Mouse (Mus musculus): ENCODE results near the gene Acadm. TPM values are rescaled to one million over a fixed set of nuclear protein-coding genes. Genes with fewer than 3 reads are reported as not detected.

Gene Acadm
- polyA plus RNA-seq, 1 experiment from 2014 or later: 56.5 TPM

DNA sequence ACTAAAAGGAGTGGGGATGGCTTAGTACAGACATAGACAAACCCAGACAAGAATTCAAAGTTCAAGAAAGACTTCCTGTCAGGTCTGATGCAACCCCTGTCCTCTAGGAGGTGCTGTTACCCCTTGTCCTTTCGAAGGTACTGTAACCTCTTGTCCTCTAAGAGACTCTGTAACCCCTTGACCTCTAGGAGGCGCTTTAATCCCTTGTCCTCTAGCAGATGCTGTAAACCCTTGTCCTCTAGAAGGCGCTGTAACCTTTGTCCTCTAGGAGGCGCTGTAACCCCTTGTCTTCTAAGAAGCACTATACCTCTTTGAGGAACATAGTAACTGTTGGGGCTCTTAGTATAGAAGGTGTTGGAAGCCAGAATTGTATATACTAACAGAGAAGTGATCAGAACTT, 24.1 kb upstream of the Acadm start:
- H3K27me3 ChIP-seq (ENCODE audit: control insufficient read depth, insufficient read depth, low read length): no peaks in the 10 kb centered on the region
- no peak overlapping the region for H3K4me3 ChIP-seq (ENCODE audit: low read depth, low read length)
- H3K9me3 ChIP-seq (ENCODE audit: control insufficient read depth, low read length): no peaks in the 10 kb centered on the region
- H3K27ac ChIP-seq (ENCODE audit: low read depth, low read length): no peak overlapping the region
- ATAC-seq (ENCODE audit: low read depth): no peak
- H3K36me3 ChIP-seq (ENCODE audit: control insufficient read depth, insufficient read depth, low read length): no peaks in the 10 kb centered on the region
- no peak overlapping the region for H3K9ac ChIP-seq (replicated peaks; ENCODE audit: low read depth, low read length)
- H3K4me1 ChIP-seq (ENCODE audit: control insufficient read depth, insufficient read depth, low read length): no peaks in the 10 kb centered on the region
- no peak overlapping the region for H3K4me2 ChIP-seq (ENCODE audit: low read depth, low read length)
- WGBS: 40% methylated on average over 4 of the region's 4 CpGs

- Histone ChIP-seq H3K9ac (replicated peaks; ENCODE audit: low read depth, low read length) (no peak overlapping the region), H3K4me1 (ENCODE audit: control insufficient read depth, insufficient read depth, low read length) (no peaks in the 10 kb centered on the region), H3K9me3 (ENCODE audit: control insufficient read depth, low read length) (no peaks in the 10 kb centered on the region), H3K36me3 (ENCODE audit: control insufficient read depth, insufficient read depth, low read length) (no peaks in the 10 kb centered on the region), H3K27me3 (ENCODE audit: control insufficient read depth, insufficient read depth, low read length) (no peaks in the 10 kb centered on the region), H3K27ac (ENCODE audit: low read depth, low read length) (no peak overlapping the region), H3K4me2 (ENCODE audit: low read depth, low read length) (no peak overlapping the region), H3K4me3 (ENCODE audit: low read depth, low read length) (no peak overlapping the region)
- ATAC-seq (ENCODE audit: low read depth): no peak
- 86% methylated on average over 5 of the region's 5 CpGs for WGBS
These were observed 23.0 kb upstream of the Acadm start for GRCm38 (mm10) chr3:153967447-153967846.

DNA sequence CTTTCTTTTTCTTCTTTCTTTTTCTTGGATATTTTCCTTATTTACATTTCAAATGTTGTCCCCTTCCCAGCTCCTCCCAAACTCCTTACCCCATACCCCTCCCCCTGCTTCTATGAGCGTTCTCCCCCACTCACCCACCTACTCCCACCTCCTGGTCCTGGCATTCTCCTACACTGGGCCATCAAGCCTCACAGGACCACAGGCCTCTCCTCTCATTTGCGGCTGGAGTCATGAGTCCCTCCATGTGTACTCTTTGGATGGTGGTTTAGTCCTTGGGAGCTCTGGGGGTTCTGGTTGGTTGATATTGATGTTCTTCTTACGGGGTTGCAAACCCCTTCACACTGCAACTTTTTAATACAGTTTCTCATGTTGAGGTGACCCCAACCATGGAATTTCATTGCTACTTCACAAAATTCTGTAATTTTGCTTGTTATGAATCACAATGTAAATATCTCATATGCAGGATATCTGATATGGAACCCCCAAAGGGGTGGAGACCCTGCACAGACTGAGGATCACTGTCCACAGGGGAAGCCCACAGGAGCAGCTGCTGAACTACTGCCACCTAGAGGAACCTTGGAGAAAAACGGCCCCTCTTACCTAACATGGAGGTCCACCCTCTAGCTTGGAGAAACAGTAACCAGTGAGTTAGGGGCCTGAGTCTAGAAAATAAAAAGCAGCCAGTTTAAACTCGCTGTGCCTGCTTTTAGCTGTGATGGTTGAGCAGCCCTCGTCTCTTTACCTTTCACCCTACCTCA, 17.4 kb upstream of the Acadm start:
- H3K4me3 ChIP-seq (ENCODE audit: low read depth, low read length): no peak overlapping the region
- no peak overlapping the region for H3K27ac ChIP-seq (ENCODE audit: low read depth, low read length)
- ATAC-seq (ENCODE audit: low read depth): no peak
- no peaks in the 10 kb centered on the region for H3K36me3 ChIP-seq (ENCODE audit: control insufficient read depth, insufficient read depth, low read length)
- no peaks in the 10 kb centered on the region; the same call in 1 of the 2 replicates for H3K4me1 ChIP-seq (ENCODE audit: control insufficient read depth, insufficient read depth, low read length)
- H3K27me3 ChIP-seq (ENCODE audit: control insufficient read depth, insufficient read depth, low read length): no peaks in the 10 kb centered on the region
- H3K4me2 ChIP-seq (ENCODE audit: low read depth, low read length): no peak overlapping the region
- no peak overlapping the region for H3K9ac ChIP-seq (replicated peaks; ENCODE audit: low read depth, low read length)
- no peaks in the 10 kb centered on the region for H3K9me3 ChIP-seq (ENCODE audit: control insufficient read depth, low read length)
- WGBS: 75% methylated on average over 6 of the region's 6 CpGs

DNA sequence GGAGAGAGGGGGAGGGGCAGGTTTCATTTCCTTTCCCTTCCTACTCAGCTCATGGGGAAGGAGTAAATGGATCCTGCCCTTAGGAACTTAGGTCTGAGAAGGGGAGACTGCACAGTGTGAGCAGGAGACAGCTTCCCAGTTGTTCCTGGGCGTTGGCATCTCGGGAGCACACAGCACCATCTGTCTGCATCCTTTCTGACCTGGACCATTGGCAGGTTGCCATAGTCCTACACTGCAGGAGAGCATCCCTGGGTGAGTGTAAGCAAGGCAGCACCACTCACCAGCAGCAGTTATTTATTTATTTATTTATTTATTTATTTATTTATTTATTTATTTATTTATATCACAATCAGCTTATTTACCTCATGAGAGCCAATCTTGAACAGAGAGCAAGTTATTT, 16.5 kb upstream of the Acadm start:
- 0 out of 2 replicates have a peak, but pooled peaks have one; percentile 25 for ATAC-seq (ENCODE audit: low read depth)
- no peaks in the 10 kb centered on the region; the same call in 1 of the 2 replicates for H3K4me1 ChIP-seq (ENCODE audit: control insufficient read depth, insufficient read depth, low read length)
- H3K9me3 ChIP-seq (ENCODE audit: control insufficient read depth, low read length): no peaks in the 10 kb centered on the region
- 44% methylated on average over 2 of the region's 2 CpGs for WGBS
- no peak overlapping the region for H3K27ac ChIP-seq (ENCODE audit: low read depth, low read length)
- H3K9ac ChIP-seq (replicated peaks; ENCODE audit: low read depth, low read length): no peak overlapping the region
- no peaks in the 10 kb centered on the region for H3K27me3 ChIP-seq (ENCODE audit: control insufficient read depth, insufficient read depth, low read length)
- H3K36me3 ChIP-seq (ENCODE audit: control insufficient read depth, insufficient read depth, low read length): no peaks in the 10 kb centered on the region
- H3K4me2 ChIP-seq (ENCODE audit: low read depth, low read length): no peak overlapping the region
- H3K4me3 ChIP-seq (ENCODE audit: low read depth, low read length): no peak overlapping the region

- Histone ChIP-seq H3K4me3 (ENCODE audit: low read depth, low read length) (no peak overlapping the region), H3K9me3 (ENCODE audit: control insufficient read depth, low read length) (no peaks in the 10 kb centered on the region), H3K27me3 (ENCODE audit: control insufficient read depth, insufficient read depth, low read length) (no peaks in the 10 kb centered on the region), H3K4me1 (ENCODE audit: control insufficient read depth, insufficient read depth, low read length) (no peaks in the 10 kb centered on the region; the same call in 1 of the 2 replicates), H3K9ac (replicated peaks; ENCODE audit: low read depth, low read length) (no peak overlapping the region), H3K36me3 (ENCODE audit: control insufficient read depth, insufficient read depth, low read length) (no peaks in the 10 kb centered on the region), H3K4me2 (ENCODE audit: low read depth, low read length) (no peak overlapping the region), H3K27ac (ENCODE audit: low read depth, low read length) (no peak overlapping the region)
- 68% methylated on average over 9 of the region's 9 CpGs for WGBS
- ATAC-seq (ENCODE audit: low read depth): peak; percentile 65
These were observed 15.3 kb upstream of the Acadm start for GRCm38 (mm10) chr3:153959731-153960207.

- H3K27me3 ChIP-seq (ENCODE audit: control insufficient read depth, insufficient read depth, low read length): no peaks in the 10 kb centered on the region
- 95% methylated on average over 1 of the region's 1 CpGs for WGBS
- H3K4me3 ChIP-seq (ENCODE audit: low read depth, low read length): no peak overlapping the region
- no peak overlapping the region for H3K27ac ChIP-seq (ENCODE audit: low read depth, low read length)
- no peaks in the 10 kb centered on the region for H3K36me3 ChIP-seq (ENCODE audit: control insufficient read depth, insufficient read depth, low read length)
- H3K9me3 ChIP-seq (ENCODE audit: control insufficient read depth, low read length): no peaks in the 10 kb centered on the region
- peak; percentile 44 for ATAC-seq (ENCODE audit: low read depth)
- H3K4me1 ChIP-seq (ENCODE audit: control insufficient read depth, insufficient read depth, low read length): no peaks in the 10 kb centered on the region; the same call in 1 of the 2 replicates
- no peak overlapping the region for H3K9ac ChIP-seq (replicated peaks; ENCODE audit: low read depth, low read length)
- no peak overlapping the region for H3K4me2 ChIP-seq (ENCODE audit: low read depth, low read length)
These were observed 14.8 kb upstream of the Acadm start for GRCm38 (mm10) chr3:153959035-153959730.

- Histone ChIP-seq H3K9ac (replicated peaks; ENCODE audit: low read depth, low read length) (no peak overlapping the region), H3K27me3 (ENCODE audit: control insufficient read depth, insufficient read depth, low read length) (no peaks in the 10 kb centered on the region), H3K27ac (ENCODE audit: low read depth, low read length) (no peak overlapping the region), H3K4me3 (ENCODE audit: low read depth, low read length) (no peak overlapping the region), H3K9me3 (ENCODE audit: control insufficient read depth, low read length) (no peaks in the 10 kb centered on the region), H3K4me2 (ENCODE audit: low read depth, low read length) (no peak overlapping the region), H3K4me1 (ENCODE audit: control insufficient read depth, insufficient read depth, low read length) (no peaks in the 10 kb centered on the region; the same call in 1 of the 2 replicates), H3K36me3 (ENCODE audit: control insufficient read depth, insufficient read depth, low read length) (no peaks in the 10 kb centered on the region)
- WGBS: 88% methylated on average over 5 of the region's 5 CpGs
- ATAC-seq (ENCODE audit: low read depth): no peak
These were observed 13.5 kb upstream of the Acadm start for GRCm38 (mm10) chr3:153957916-153958315.

GRCm38 (mm10) chr3:153948176-153948575, 3.7 kb upstream of the Acadm start:
- Histone ChIP-seq H3K4me3 (ENCODE audit: low read depth, low read length) (no peak overlapping the region), H3K36me3 (ENCODE audit: control insufficient read depth, insufficient read depth, low read length) (no peaks in the 10 kb centered on the region), H3K27me3 (ENCODE audit: control insufficient read depth, insufficient read depth, low read length) (no peaks in the 10 kb centered on the region), H3K27ac (ENCODE audit: low read depth, low read length) (no peak overlapping the region), H3K4me1 (ENCODE audit: control insufficient read depth, insufficient read depth, low read length) (0 out of 2 replicates have a peak, but pooled peaks cover 4% of the 10 kb centered on the region), H3K9me3 (ENCODE audit: control insufficient read depth, low read length) (no peaks in the 10 kb centered on the region), H3K4me2 (ENCODE audit: low read depth, low read length) (no peak overlapping the region), H3K9ac (replicated peaks; ENCODE audit: low read depth, low read length) (no peak overlapping the region)
- ATAC-seq (ENCODE audit: low read depth): no peak
- WGBS: 79% methylated on average over 2 of the region's 2 CpGs

GRCm38 (mm10) chr3:153947271-153947670, 2.8 kb upstream of the Acadm start:
- Histone ChIP-seq H3K4me3 (ENCODE audit: low read depth, low read length) (no peak overlapping the region), H3K4me1 (ENCODE audit: control insufficient read depth, insufficient read depth, low read length) (0 out of 2 replicates have a peak, but pooled peaks cover 4% of the 10 kb centered on the region), H3K27me3 (ENCODE audit: control insufficient read depth, insufficient read depth, low read length) (no peaks in the 10 kb centered on the region), H3K27ac (ENCODE audit: low read depth, low read length) (no peak overlapping the region), H3K36me3 (ENCODE audit: control insufficient read depth, insufficient read depth, low read length) (no peaks in the 10 kb centered on the region), H3K9me3 (ENCODE audit: control insufficient read depth, low read length) (no peaks in the 10 kb centered on the region), H3K4me2 (ENCODE audit: low read depth, low read length) (no peak overlapping the region), H3K9ac (replicated peaks; ENCODE audit: low read depth, low read length) (no peak overlapping the region)
- ATAC-seq (ENCODE audit: low read depth): no peak
- WGBS: 73% methylated on average over 4 of the region's 4 CpGs

All from neural tube, embryonic 14.5 days (tissue).